Mouse (Mus musculus): ENCODE measurements around the gene Ilf3. TPM values are rescaled to one million over a fixed set of nuclear protein-coding genes. Genes with fewer than 3 reads are reported as not detected.

Gene Ilf3
- polyA plus RNA-seq, 1 experiment, result 30.7 TPM

DNA sequence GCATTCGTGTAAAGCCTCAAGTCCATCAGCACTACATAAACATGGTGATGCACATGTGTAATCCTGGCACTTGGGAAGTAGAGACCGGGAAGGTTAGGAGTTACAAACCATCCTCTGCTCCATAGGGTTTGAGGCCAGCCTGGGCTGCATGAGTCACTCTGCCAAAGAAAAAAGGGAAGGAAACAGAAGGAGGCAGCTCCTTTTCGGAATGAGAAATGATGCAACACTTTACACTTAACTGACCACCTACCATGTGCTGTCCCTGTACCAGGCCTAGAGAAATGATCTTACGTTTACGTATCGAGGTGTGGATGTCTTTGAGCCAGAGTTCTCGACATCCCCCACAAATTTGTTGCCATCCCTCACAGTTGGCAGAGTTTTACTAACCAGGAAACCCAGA is 85.3 kb downstream of the Ilf3 start:
- H3K4me3 ChIP-seq (ENCODE audit: low read depth, low read length), result no peak overlapping the region
- 76% methylated on average over 7 of the region's 7 CpGs for WGBS
- no peaks in the 10 kb centered on the region for H3K27me3 ChIP-seq (ENCODE audit: control insufficient read depth, insufficient read depth, low read length)
- no peak for TF ChIP-seq CTCF (IDR thresholded peaks at IDR 0.05; ENCODE audit: extremely low read depth, insufficient read length, insufficient replicate concordance, low read depth, low read length)
- no peak for TF ChIP-seq POLR2A (IDR thresholded peaks at IDR 0.05; ENCODE audit: low read depth, low read length)
- 0 out of 2 replicates have a peak overlapping the region, but pooled peaks have one; percentile 19 for H3K27ac ChIP-seq (ENCODE audit: insufficient read depth, low read depth, low read length)
- H3K4me1 ChIP-seq (ENCODE audit: control insufficient read depth, insufficient read depth, insufficient read length, low read length), result peaks cover 48% of the 10 kb centered on the region
- H3K36me3 ChIP-seq (ENCODE audit: control insufficient read depth, insufficient read depth, low read length), result 0 out of 2 replicates have a peak, but pooled peaks cover 1% of the 10 kb centered on the region

DNA sequence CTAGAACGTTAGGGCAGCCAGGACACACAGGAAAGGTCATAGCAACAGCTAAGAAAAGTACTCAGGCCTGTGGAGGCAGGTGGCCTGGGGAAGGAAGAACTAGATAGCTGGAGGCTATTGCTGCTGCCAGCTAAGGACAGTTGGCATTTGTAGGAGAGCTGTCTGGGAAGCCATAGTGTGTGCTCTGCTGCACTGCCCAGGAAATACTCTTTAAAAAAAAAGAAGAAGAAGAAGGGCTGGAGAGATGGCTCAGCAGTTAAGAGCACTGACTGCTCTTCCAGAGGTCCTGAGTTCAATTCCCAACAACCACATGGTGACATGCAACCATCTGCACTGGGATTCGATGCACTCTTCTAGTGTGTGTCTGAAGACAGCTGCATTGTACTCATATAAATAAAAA is 85.8 kb downstream of the Ilf3 start:
- Histone ChIP-seq H3K36me3 (ENCODE audit: control insufficient read depth, insufficient read depth, low read length) (peaks cover 5% of the 10 kb centered on the region), H3K4me3 (ENCODE audit: low read depth, low read length) (no peak overlapping the region), H3K4me1 (ENCODE audit: control insufficient read depth, insufficient read depth, insufficient read length, low read length) (peaks cover 46% of the 10 kb centered on the region), H3K27me3 (ENCODE audit: control insufficient read depth, insufficient read depth, low read length) (no peaks in the 10 kb centered on the region), H3K27ac (ENCODE audit: insufficient read depth, low read depth, low read length) (0 out of 2 replicates have a peak overlapping the region, but pooled peaks have one; percentile 19)
- 84% methylated on average over 2 of the region's 2 CpGs for WGBS
- TF ChIP-seq CTCF (IDR thresholded peaks at IDR 0.05; ENCODE audit: extremely low read depth, insufficient read length, insufficient replicate concordance, low read depth, low read length), result no peak
- no peak for TF ChIP-seq POLR2A (IDR thresholded peaks at IDR 0.05; ENCODE audit: low read depth, low read length)

DNA sequence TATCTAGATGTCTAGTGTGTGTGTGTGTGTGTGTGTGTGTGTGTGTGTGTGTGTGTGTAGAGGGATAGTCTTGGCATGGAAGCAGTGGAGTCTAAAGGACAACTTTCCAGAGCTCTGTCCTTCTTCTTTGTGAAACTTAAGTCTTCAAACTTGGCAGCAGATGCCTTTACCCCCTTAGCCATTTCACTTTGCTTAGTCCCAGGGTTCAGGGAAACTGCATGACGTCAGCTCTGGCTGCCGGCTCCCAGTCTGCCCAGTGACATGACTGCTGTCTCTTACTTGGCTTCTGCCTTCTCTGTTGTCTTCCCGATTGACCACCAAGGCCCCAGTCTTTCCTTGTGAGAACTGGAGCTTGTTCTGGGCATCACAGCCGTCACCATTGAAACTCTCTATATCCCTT is 86.9 kb downstream of the Ilf3 start:
- 69% methylated on average over 4 of the region's 4 CpGs for WGBS
- Histone ChIP-seq H3K27ac (ENCODE audit: insufficient read depth, low read depth, low read length) (peak overlapping the region; percentile 55; the same call in 1 of the 2 replicates), H3K4me1 (ENCODE audit: control insufficient read depth, insufficient read depth, insufficient read length, low read length) (peaks cover 43% of the 10 kb centered on the region)

More for the DNA sequence above, 86.9 kb downstream of the Ilf3 start:
- TF ChIP-seq CTCF (IDR thresholded peaks at IDR 0.05; ENCODE audit: extremely low read depth, insufficient read length, insufficient replicate concordance, low read depth, low read length), result no peak
- TF ChIP-seq POLR2A (IDR thresholded peaks at IDR 0.05; ENCODE audit: low read depth, low read length), result no peak
- Histone ChIP-seq H3K36me3 (ENCODE audit: control insufficient read depth, insufficient read depth, low read length) (peaks cover 11% of the 10 kb centered on the region), H3K27me3 (ENCODE audit: control insufficient read depth, insufficient read depth, low read length) (no peaks in the 10 kb centered on the region), H3K4me3 (ENCODE audit: low read depth, low read length) (no peak overlapping the region)

Other genes with a start within 250 kb of the Ilf3 start
- gene Tyk2, start 236.6 kb upstream of the Ilf3 start, polyA plus RNA-seq (2012; rRNA removed), result 16.3 and 31.2 TPM in 2 replicates
- 14.4 and 24.9 TPM in 2 replicates for gene Cdc37, start 217.9 kb upstream of the Ilf3 start, polyA plus RNA-seq (2012; rRNA removed)
- 5.1 and 7.1 TPM in 2 replicates for gene Pde4a, start 202.2 kb upstream of the Ilf3 start, polyA plus RNA-seq (2012; rRNA removed)
- 56.6 and 103 TPM in 2 replicates for gene Keap1, start 128.5 kb upstream of the Ilf3 start, polyA plus RNA-seq (2012; rRNA removed)
- 0.08 and 0.18 TPM in 2 replicates for gene S1pr5, start 119.4 kb upstream of the Ilf3 start, polyA plus RNA-seq (2012; rRNA removed)
- 70.1 and 144 TPM in 2 replicates for gene Atg4d, start 102.6 kb upstream of the Ilf3 start, polyA plus RNA-seq (2012; rRNA removed)
- 9.1 and 9.6 TPM in 2 replicates for gene Kri1, start 79.9 kb upstream of the Ilf3 start, polyA plus RNA-seq (2012; rRNA removed)
- gene Cdkn2d, start 76.5 kb upstream of the Ilf3 start, polyA plus RNA-seq (2012; rRNA removed), result 11.0 and 27.1 TPM in 2 replicates
- gene Ap1m2, start 55.5 kb upstream of the Ilf3 start, polyA plus RNA-seq (2012; rRNA removed), result 36.4 and 69.5 TPM in 2 replicates
- 11.9 and 12.7 TPM in 2 replicates for gene Slc44a2, start 47.2 kb upstream of the Ilf3 start, polyA plus RNA-seq (2012; rRNA removed)
- 30.1 and 32.8 TPM in 2 replicates for gene Qtrt1, start 44.0 kb downstream of the Ilf3 start, polyA plus RNA-seq (2012; rRNA removed)
- gene Dnm2, start 57.0 kb downstream of the Ilf3 start, polyA plus RNA-seq (2012; rRNA removed), result 179 and 517 TPM in 2 replicates
- gene Tmed1, start 142.4 kb downstream of the Ilf3 start, polyA plus RNA-seq (2012; rRNA removed), result 7.5 and 10.8 TPM in 2 replicates
- 1.2 and 1.4 TPM in 2 replicates for gene AB124611, start 158.3 kb downstream of the Ilf3 start, polyA plus RNA-seq (2012; rRNA removed)
- 31.7 and 63.4 TPM in 2 replicates for gene Carm1, start 179.0 kb downstream of the Ilf3 start, polyA plus RNA-seq (2012; rRNA removed)
- gene Timm29, start 224.9 kb downstream of the Ilf3 start, polyA plus RNA-seq (2012; rRNA removed), result 11.0 and 14.7 TPM in 2 replicates
- 22.5 and 35.9 TPM in 2 replicates for gene Yipf2, start 225.0 kb downstream of the Ilf3 start, polyA plus RNA-seq (2012; rRNA removed)
- gene Smarca4, start 248.3 kb downstream of the Ilf3 start, polyA plus RNA-seq (2012; rRNA removed), result 19.0 and 34.1 TPM in 2 replicates